Mouse (Mus musculus) adrenal gland (tissue): Measurements from ENCODE around the gene Cyb5b.

Source experiments
- intact Hi-C: fragments of 180-260 bp; cut with DNase I; formaldehyde crosslinking; loops from one replicate; pipeline ENCODE4 v1.15.1; 2025

Cyb5b gene

GRCm38 (mm10) chr8:107129171-107130025, 21.0 kb upstream of the Cyb5b start:
- intact Hi-C loops, result no loop called here

GRCm38 (mm10) chr8:107130028-107130427, 20.4 kb upstream of the Cyb5b start:
- intact Hi-C loops, result no loop called here

DNA sequence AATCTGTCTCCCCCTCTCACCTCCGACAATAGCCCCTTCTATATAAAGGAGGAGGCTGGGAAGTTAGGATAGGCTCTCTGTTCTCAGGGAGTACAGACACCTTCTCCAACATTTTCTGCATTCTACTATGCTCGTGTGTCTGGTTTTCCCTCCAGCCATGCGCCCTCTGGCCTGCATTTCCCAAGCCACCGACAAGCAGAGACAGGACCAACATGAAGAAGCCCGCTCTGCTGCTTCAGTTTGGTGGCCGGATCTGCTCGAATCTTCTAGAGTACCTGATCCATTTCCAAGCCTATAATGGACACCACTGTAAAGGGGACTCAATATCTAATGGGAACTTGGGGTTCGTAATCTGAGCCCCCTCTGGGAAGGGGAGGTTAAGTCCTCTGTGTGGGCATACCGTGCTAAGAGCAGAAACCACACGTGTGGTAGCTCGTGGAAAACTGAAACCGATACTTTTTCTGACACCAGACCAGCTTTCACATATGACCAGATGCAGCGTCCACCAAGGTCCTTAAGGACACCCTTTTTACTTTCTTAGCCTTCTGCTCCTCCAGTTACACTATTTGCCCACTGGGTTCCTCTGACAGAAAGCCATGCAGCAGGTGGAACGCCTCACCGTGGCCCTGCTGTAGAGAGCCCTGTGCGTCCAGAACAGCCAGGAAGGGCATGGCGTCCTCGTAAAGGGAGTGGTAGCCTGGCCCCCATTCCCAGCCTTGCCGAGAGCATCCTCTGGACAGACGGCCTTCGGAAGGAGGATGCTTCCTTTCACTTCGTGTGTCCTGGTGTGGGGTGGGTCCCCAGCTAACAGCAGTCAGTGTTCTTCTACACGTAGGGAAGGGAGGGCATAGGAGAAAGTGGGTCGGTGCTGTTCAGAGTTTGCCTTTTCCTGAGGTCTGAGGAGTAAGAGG, 17.6 kb upstream of the Cyb5b start:
- intact Hi-C loops, result no loop called here

- intact Hi-C loops, result no loop called here
These were observed 16.6 kb upstream of the Cyb5b start for GRCm38 (mm10) chr8:107133881-107134280.

GRCm38 (mm10) chr8:107136003-107136612, 14.3 kb upstream of the Cyb5b start:
- intact Hi-C loops, result no loop called here

GRCm38 (mm10) chr8:107137591-107137990, 12.8 kb upstream of the Cyb5b start:
- intact Hi-C loops, result no loop called here

- intact Hi-C loops, result no loop called here
These were observed 12.1 kb upstream of the Cyb5b start for GRCm38 (mm10) chr8:107138338-107138737.

GRCm38 (mm10) chr8:107139704-107140470, 10.6 kb upstream of the Cyb5b start:
- intact Hi-C loops, result no loop called here

GRCm38 (mm10) chr8:107142539-107142938, 7.9 kb upstream of the Cyb5b start:
- intact Hi-C loops, result no loop called here

DNA sequence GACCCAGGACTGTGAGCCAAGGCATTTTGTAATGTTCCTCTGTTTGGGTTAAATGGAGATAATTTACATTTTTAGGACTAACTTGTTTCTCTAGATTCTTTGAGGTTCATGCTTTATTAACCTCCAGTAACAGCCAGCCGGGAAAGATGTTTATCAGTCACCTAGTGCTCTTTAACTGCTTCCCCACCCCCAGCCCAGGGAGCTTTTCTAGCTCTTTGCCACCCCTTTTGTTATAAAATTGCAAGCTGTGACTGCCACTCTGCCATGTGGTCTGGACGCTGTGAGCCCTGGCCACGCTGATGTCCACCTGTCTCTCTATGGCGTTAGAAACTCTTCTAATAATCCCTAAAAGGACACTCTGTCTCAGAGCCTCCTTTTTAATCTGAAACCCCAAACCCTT, 6.9 kb upstream of the Cyb5b start:
- intact Hi-C loops, result no loop called here

- intact Hi-C loops, result no loop called here
These were observed 4.3 kb upstream of the Cyb5b start for GRCm38 (mm10) chr8:107146186-107146585.

GRCm38 (mm10) chr8:107148802-107149201, 1.6 kb upstream of the Cyb5b start:
- intact Hi-C loops, result no loop called here

- intact Hi-C loops, result no loop called here
These were observed 410 bp upstream of the Cyb5b start for GRCm38 (mm10) chr8:107150057-107150403.

DNA sequence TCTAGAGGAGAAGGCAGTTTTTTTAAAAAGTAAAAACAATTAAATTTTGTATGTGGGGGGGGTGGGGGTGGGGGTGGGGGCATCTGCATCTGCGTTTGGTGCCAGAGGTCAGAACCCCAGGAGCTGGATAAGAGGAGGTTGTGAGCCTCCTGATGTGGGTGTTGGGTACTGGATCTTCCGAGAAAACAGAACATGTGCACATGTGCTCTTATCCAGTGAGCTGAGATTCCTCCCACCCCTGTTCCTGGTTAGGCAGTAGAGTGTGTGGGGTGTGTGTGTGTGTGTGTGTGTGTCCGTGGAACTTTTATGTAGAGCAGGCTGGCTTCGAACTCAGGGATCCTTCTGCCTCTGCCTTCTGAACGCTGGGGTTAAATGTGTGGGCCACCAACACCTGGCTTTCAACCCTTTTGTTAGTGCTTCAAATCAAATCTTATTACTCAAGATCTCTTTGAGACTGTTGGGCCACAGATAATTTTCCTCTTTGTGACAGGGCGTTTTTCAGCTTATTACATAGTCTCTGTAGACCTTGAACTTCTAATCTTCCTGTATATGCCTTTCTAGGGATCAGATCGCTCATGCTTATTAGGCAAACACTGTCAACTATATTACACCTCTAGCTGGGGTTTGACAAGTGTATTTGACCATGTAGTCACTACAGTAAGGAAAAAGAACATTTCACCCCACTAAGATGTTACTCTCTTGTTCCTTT, 926 bp downstream of the Cyb5b start:
- intact Hi-C loops, result no loop called here

GRCm38 (mm10) chr8:107153326-107154210, 3.1 kb downstream of the Cyb5b start:
- intact Hi-C loops, result no loop called here

- intact Hi-C loops, result no loop called here
These were observed 6.4 kb downstream of the Cyb5b start for GRCm38 (mm10) chr8:107156816-107157215.

GRCm38 (mm10) chr8:107157836-107158235, 7.4 kb downstream of the Cyb5b start:
- intact Hi-C loops, result no loop called here

DNA sequence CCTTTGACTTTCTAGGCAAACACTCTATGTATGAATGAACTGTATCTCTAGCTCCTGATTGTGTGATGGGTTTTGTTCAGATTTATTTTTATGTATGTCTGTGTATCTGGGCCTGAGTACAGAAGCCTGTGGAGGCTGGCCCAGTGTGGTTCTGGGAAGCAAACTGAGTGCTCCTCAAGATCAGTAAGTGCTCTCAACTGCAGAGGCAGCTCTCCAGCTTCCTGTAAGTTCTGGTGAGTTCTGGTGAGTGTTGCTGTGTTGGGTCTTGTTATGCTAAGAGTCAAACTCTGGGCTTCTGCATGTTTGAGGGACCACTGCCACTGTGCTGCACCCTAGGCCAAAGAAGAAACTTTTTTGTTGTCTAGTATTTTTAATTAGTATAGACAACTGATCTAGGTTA, 8.4 kb downstream of the Cyb5b start:
- intact Hi-C loops, result no loop called here

GRCm38 (mm10) chr8:107164251-107164773, 13.9 kb downstream of the Cyb5b start:
- intact Hi-C loops, result loop anchor here (5.0 kb wide), 1 partner anchor 47 kb away; no protein-coding TSS in a partner anchor
